Mouse (Mus musculus) bone marrow macrophage, adult 2 months (primary cell): Measurements from ENCODE around the gene Bcl2. TPM values are rescaled to one million over a fixed set of nuclear protein-coding genes. Genes with fewer than 3 reads are reported as not detected.
A peak's percentile ranks its signal among the peaks of the same experiment; 100 is the strongest.

ENCODE experiments used
- H3K27ac ChIP-seq: 2 replicates; pipeline ENCODE4 v1.5.1; 2012; ENCODE audit warnings: low read depth, low read length; ENCODE audit not compliant: insufficient read depth
- H3K4me1 ChIP-seq: 2 replicates; pipeline ENCODE4 v1.6.1; 2012; ENCODE audit warnings: low read length; ENCODE audit not compliant: control insufficient read depth, insufficient read depth
- H3K4me3 ChIP-seq: 2 replicates; pipeline ENCODE4 v1.5.1; 2012; ENCODE audit warnings: mild to moderate bottlenecking, low read length, moderate library complexity; ENCODE audit not compliant: insufficient read depth
- CTCF ChIP-seq: IDR thresholded peaks from 2 replicates; pipeline ENCODE4 v1.5.1; 2012; ENCODE audit warnings: low read depth, mild to moderate bottlenecking, low read length, moderate library complexity
- POLR2A ChIP-seq: IDR thresholded peaks from 2 replicates; pipeline ENCODE4 v1.6.1; 2012; ENCODE audit warnings: mild to moderate bottlenecking, low read depth, low read length, borderline replicate concordance
- polyA plus RNA-seq: library from polyadenylated mRNA; stranded (reverse); fragments of >200 nt; gene quantifications from 2 replicates; pipeline ENCODE4 v1.2.4, GENCODE M21; 2012; ENCODE audit not compliant: missing spikeins, insufficient read depth, insufficient read length

Gene Bcl2
- polyA plus RNA-seq, 1 experiment = 1.2 TPM

- Histone ChIP-seq H3K4me1 (peaks cover 6% of the 10 kb centered on the region), H3K4me3 (peak overlapping the region; percentile 79), H3K27ac (peak overlapping the region; percentile 43)
- TF ChIP-seq CTCF = no peak
- no peak for TF ChIP-seq POLR2A
These were observed 482 bp upstream of the Bcl2 start for GRCm38 (mm10) chr1:106714530-106714981.

- TF ChIP-seq POLR2A = no peak
- peak; percentile 41; the same call in 1 of the 2 replicates for TF ChIP-seq CTCF
- Histone ChIP-seq H3K4me3 (peak overlapping the region; percentile 21), H3K4me1 (peaks cover 6% of the 10 kb centered on the region), H3K27ac (no peak overlapping the region)
These were observed 1.7 kb downstream of the Bcl2 start for GRCm38 (mm10) chr1:106712330-106712729.

GRCm38 (mm10) chr1:106711356-106712125 lies 2.5 kb downstream of the Bcl2 start:
- peaks cover 6% of the 10 kb centered on the region for H3K4me1 ChIP-seq
- H3K27ac ChIP-seq = no peak overlapping the region
- H3K4me3 ChIP-seq = no peak overlapping the region
- TF ChIP-seq CTCF = no peak
- TF ChIP-seq POLR2A = no peak

GRCm38 (mm10) chr1:106710202-106710601 lies 3.9 kb downstream of the Bcl2 start:
- TF ChIP-seq POLR2A (no peak), CTCF (no peak)
- Histone ChIP-seq H3K4me3 (no peak overlapping the region), H3K4me1 (peaks cover 6% of the 10 kb centered on the region), H3K27ac (no peak overlapping the region)

- Histone ChIP-seq H3K27ac (no peak overlapping the region), H3K4me3 (no peak overlapping the region), H3K4me1 (peaks cover 7% of the 10 kb centered on the region)
- no peak for TF ChIP-seq POLR2A
- TF ChIP-seq CTCF = no peak
These were observed 6.8 kb downstream of the Bcl2 start for GRCm38 (mm10) chr1:106707036-106707880.

- TF ChIP-seq CTCF (no peak), POLR2A (no peak)
- no peak overlapping the region for H3K4me3 ChIP-seq
- H3K4me1 ChIP-seq = peaks cover 7% of the 10 kb centered on the region
- H3K27ac ChIP-seq = no peak overlapping the region
These were observed 10.9 kb downstream of the Bcl2 start for GRCm38 (mm10) chr1:106703183-106703582.

- TF ChIP-seq POLR2A = no peak
- TF ChIP-seq CTCF = no peak
- Histone ChIP-seq H3K27ac (no peak overlapping the region), H3K4me1 (peaks cover 7% of the 10 kb centered on the region), H3K4me3 (no peak overlapping the region)
These were observed 11.5 kb downstream of the Bcl2 start for GRCm38 (mm10) chr1:106702471-106703175.

GRCm38 (mm10) chr1:106700520-106701114 lies 13.5 kb downstream of the Bcl2 start:
- Histone ChIP-seq H3K27ac (no peak overlapping the region), H3K4me3 (no peak overlapping the region), H3K4me1 (peaks cover 23% of the 10 kb centered on the region)
- no peak for TF ChIP-seq CTCF
- TF ChIP-seq POLR2A = no peak

GRCm38 (mm10) chr1:106696472-106696871 lies 17.6 kb downstream of the Bcl2 start:
- Histone ChIP-seq H3K4me3 (no peak overlapping the region), H3K4me1 (peaks cover 34% of the 10 kb centered on the region), H3K27ac (no peak overlapping the region)
- TF ChIP-seq POLR2A (no peak), CTCF (no peak)

GRCm38 (mm10) chr1:106695649-106696048 lies 18.4 kb downstream of the Bcl2 start:
- Histone ChIP-seq H3K4me1 (peaks cover 32% of the 10 kb centered on the region), H3K27ac (peak overlapping the region; percentile 47), H3K4me3 (no peak overlapping the region)
- no peak for TF ChIP-seq CTCF
- TF ChIP-seq POLR2A = no peak
